Mouse (Mus musculus) embryonic facial prominence, embryonic 12.5 days (tissue): Measurements from ENCODE around the gene Olfr1507. TPM values are rescaled to one million over a fixed set of nuclear protein-coding genes. Genes with fewer than 3 reads are reported as not detected.

Experiments
- ATAC-seq: fragments of 200-750 bp; cut with Nextera tagmentation; 2 replicates; pipeline ENCODE4 v1.8.0; 2017; ENCODE audit not compliant: insufficient number of reproducible peaks, insufficient read depth, low FRiP score, low TSS enrichment
- H3K27ac ChIP-seq: fragments of 300-500 bp; sonication (generic); 2 replicates; pipeline ENCODE4 v1.5.1; 2016; ENCODE audit warnings: mild to moderate bottlenecking
- H3K27me3 ChIP-seq: fragments of 300-500 bp; sonication (generic); 2 replicates; pipeline ENCODE4 v1.6.1; 2016; ENCODE audit warnings: mild to moderate bottlenecking, moderate library complexity
- H3K36me3 ChIP-seq: fragments of 300-500 bp; sonication (generic); 2 replicates; pipeline ENCODE4 v1.6.1; 2016; ENCODE audit warnings: mild to moderate bottlenecking
- H3K4me1 ChIP-seq: fragments of 300-500 bp; sonication (generic); 2 replicates; pipeline ENCODE4 v1.6.1; 2016
- H3K4me2 ChIP-seq: fragments of 300-500 bp; sonication (generic); replicated peaks from 2 replicates; pipeline ENCODE4 v1.6.1; 2016; ENCODE audit warnings: mild to moderate bottlenecking, moderate library complexity
- H3K4me3 ChIP-seq: fragments of 300-500 bp; sonication (generic); 2 replicates; pipeline ENCODE4 v1.5.1; 2016; ENCODE audit warnings: mild to moderate bottlenecking
- H3K9ac ChIP-seq: fragments of 300-500 bp; sonication (generic); 2 replicates; pipeline ENCODE4 v1.6.1; 2016; ENCODE audit warnings: mild to moderate bottlenecking, moderate library complexity
- H3K9me3 ChIP-seq: fragments of 300-500 bp; sonication (generic); 2 replicates; pipeline ENCODE4 v1.6.1; 2016; ENCODE audit warnings: mild to moderate bottlenecking, moderate library complexity
- WGBS: fragments of 180-500 bp; shearing (Covaris S2); methylation state at CpG from one replicate; pipeline ENCODE4 v1.1.7; 2016; 5-methylcytosine and 5-hydroxymethylcytosine counted together
- polyA plus RNA-seq: library from polyadenylated mRNA; unstranded; fragments of >200 nt; fragmentation: Nextera tagmentation; extraction: Ambion mirVana; gene quantifications from 2 replicates; pipeline ENCODE4 v1.2.1, GENCODE M21; 2016

Olfr1507 gene
- polyA plus RNA-seq = not detected in 2 replicates

GRCm38 (mm10) chr14:52495516-52495915, at the start of gene Olfr1507:
Gene Olfr1507 (minus strand): TSS chr14:52495749.
- 76% methylated on average over 4 of the region's 4 CpGs for WGBS
- no peaks in the 10 kb centered on the region for H3K9me3 ChIP-seq
- no peak for ATAC-seq
- no peak within 1 kb of the TSS for H3K27ac ChIP-seq
- H3K4me3 ChIP-seq = no peak within 1 kb of the TSS
- H3K4me1 ChIP-seq = no peaks in the 10 kb centered on the region
- no peak within 1 kb of the TSS for H3K9ac ChIP-seq
- H3K27me3 ChIP-seq = no peaks in the 10 kb centered on the region
- H3K4me2 ChIP-seq = no peak within 1 kb of the TSS
- no peaks in the 10 kb centered on the region for H3K36me3 ChIP-seq

DNA sequence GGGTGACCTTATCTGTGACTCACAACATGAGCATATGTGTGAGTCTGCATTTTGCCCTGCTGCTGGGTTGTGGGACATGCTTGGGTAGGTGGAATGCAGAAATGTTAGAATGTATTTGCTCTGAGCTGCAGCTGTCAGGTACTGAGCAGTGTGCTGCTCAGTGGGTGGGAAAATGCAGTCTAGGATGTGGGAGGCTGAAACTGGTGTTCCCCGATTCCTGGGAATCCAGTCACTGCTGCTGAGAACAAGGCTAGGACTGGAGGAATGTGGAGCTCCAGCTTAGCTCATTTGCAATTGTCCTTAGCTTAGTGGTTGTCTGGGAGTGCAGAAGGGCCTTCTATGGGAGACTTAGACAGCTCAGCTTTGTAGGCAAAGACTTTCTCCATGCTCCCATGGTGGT, 37.8 kb upstream of the Olfr1507 start:
- no peak for ATAC-seq
- H3K4me1 ChIP-seq = no peaks in the 10 kb centered on the region
- H3K9ac ChIP-seq = no peak overlapping the region
- no peaks in the 10 kb centered on the region for H3K27me3 ChIP-seq
- H3K9me3 ChIP-seq = no peaks in the 10 kb centered on the region
- no peak overlapping the region for H3K4me3 ChIP-seq
- no peak overlapping the region for H3K4me2 ChIP-seq
- WGBS = 87% methylated on average over 1 of the region's 1 CpGs
- no peaks in the 10 kb centered on the region for H3K36me3 ChIP-seq
- H3K27ac ChIP-seq = no peak overlapping the region

- no peak overlapping the region for H3K27ac ChIP-seq
- no peaks in the 10 kb centered on the region for H3K4me1 ChIP-seq
- no peak for ATAC-seq
- WGBS = 94% methylated on average over 1 of the region's 1 CpGs
- H3K9me3 ChIP-seq = no peaks in the 10 kb centered on the region
- no peak overlapping the region for H3K9ac ChIP-seq
- H3K4me3 ChIP-seq = no peak overlapping the region
- no peaks in the 10 kb centered on the region for H3K27me3 ChIP-seq
- H3K4me2 ChIP-seq = no peak overlapping the region
- no peaks in the 10 kb centered on the region for H3K36me3 ChIP-seq
Measured at GRCm38 (mm10) chr14:52524952-52525351, 29.4 kb upstream of the Olfr1507 start.

- Histone ChIP-seq H3K9me3 (no peaks in the 10 kb centered on the region), H3K27ac (no peak within 1 kb of the TSS), H3K4me1 (no peaks in the 10 kb centered on the region), H3K9ac (no peak within 1 kb of the TSS), H3K27me3 (no peaks in the 10 kb centered on the region), H3K4me2 (no peak within 1 kb of the TSS), H3K36me3 (no peaks in the 10 kb centered on the region), H3K4me3 (no peak within 1 kb of the TSS)
- ATAC-seq = no peak
- WGBS = 74% methylated on average over 2 of the region's 2 CpGs
Measured at GRCm38 (mm10) chr14:52467395-52467794, 28.2 kb downstream of the Olfr1507 start, which contains the start of gene Olfr1508. Gene Olfr1508 (minus strand): TSS chr14:52467495.

DNA sequence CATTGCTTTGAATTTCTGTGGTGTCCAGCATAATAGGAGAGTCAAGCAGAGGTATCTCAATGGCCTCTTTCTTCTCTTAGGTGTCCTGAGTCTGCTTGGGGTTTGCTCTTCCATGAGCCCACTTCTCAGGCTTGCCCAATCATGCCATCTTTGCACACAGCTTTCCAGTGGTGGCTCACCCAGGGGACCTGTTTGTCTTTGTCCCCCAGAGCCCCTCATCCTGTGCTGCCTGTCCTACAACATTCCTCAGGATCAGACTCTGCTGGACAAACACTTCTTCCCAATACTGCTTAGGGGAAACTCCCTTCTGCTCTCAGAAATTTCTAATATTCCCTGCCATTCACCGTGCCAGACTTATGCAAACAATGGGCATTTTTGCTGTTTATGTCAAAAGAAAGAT, 29.8 kb downstream of the Olfr1507 start:
- no peak overlapping the region for H3K9ac ChIP-seq
- no peaks in the 10 kb centered on the region for H3K27me3 ChIP-seq
- no peak overlapping the region for H3K27ac ChIP-seq
- H3K4me3 ChIP-seq = no peak overlapping the region
- H3K36me3 ChIP-seq = no peaks in the 10 kb centered on the region
- H3K4me1 ChIP-seq = no peaks in the 10 kb centered on the region
- no peak for ATAC-seq
- H3K9me3 ChIP-seq = no peaks in the 10 kb centered on the region
- 74% methylated on average over 1 of the region's 1 CpGs for WGBS
- no peak overlapping the region for H3K4me2 ChIP-seq

DNA sequence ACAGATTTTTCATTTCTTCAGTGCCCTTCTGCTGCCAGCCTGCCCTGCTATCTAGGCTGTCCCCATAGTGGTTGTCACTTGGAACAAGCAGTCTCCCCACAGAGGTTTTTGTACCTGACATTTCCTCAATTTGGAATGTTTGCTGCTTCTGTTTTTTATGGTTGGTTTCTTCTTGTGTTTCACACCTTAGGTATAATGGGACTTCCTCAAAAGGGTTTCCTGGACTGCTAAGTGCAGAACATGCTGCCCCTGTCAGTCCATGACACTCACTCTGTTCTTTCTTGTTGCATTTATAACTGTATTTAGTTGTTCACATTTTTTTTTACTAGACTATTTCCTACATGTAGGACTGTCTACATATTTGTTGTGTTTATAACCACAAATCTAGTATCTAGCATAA, 33.6 kb downstream of the Olfr1507 start:
- H3K4me3 ChIP-seq = no peak overlapping the region
- H3K4me1 ChIP-seq = no peaks in the 10 kb centered on the region
- H3K4me2 ChIP-seq = no peak overlapping the region
- H3K36me3 ChIP-seq = no peaks in the 10 kb centered on the region
- no peak for ATAC-seq
- H3K27me3 ChIP-seq = no peaks in the 10 kb centered on the region
- H3K27ac ChIP-seq = no peak overlapping the region
- H3K9ac ChIP-seq = no peak overlapping the region
- no peaks in the 10 kb centered on the region for H3K9me3 ChIP-seq

GRCm38 (mm10) chr14:52451138-52451537, 44.4 kb downstream of the Olfr1507 start:
- no peaks in the 10 kb centered on the region for H3K27me3 ChIP-seq
- no peak for ATAC-seq
- no peak overlapping the region for H3K9ac ChIP-seq
- H3K4me3 ChIP-seq = no peak overlapping the region
- H3K4me1 ChIP-seq = no peaks in the 10 kb centered on the region
- no peak overlapping the region for H3K27ac ChIP-seq
- no peak overlapping the region for H3K4me2 ChIP-seq
- WGBS = 86% methylated on average over 8 of the region's 8 CpGs
- H3K9me3 ChIP-seq = no peaks in the 10 kb centered on the region
- H3K36me3 ChIP-seq = no peaks in the 10 kb centered on the region

GRCm38 (mm10) chr14:52442690-52443089, 52.9 kb downstream of the Olfr1507 start, which contains the start of gene Olfr1509:
Gene Olfr1509 (plus strand): TSS chr14:52442990.
- H3K27ac ChIP-seq = no peak within 1 kb of the TSS
- no peaks in the 10 kb centered on the region for H3K9me3 ChIP-seq
- H3K36me3 ChIP-seq = no peaks in the 10 kb centered on the region
- no peaks in the 10 kb centered on the region for H3K27me3 ChIP-seq
- H3K4me3 ChIP-seq = no peak within 1 kb of the TSS
- no peaks in the 10 kb centered on the region for H3K4me1 ChIP-seq
- no peak within 1 kb of the TSS for H3K9ac ChIP-seq
- no peak for ATAC-seq
- no peak within 1 kb of the TSS for H3K4me2 ChIP-seq

Other genes starting within 250 kb of the Olfr1507 start
- gene Chd8, start 238.0 kb downstream of the Olfr1507 start, polyA plus RNA-seq = 56.5 and 56.7 TPM in 2 replicates
- 47.4 and 50.2 TPM in 2 replicates for gene Tox4, start 216.6 kb downstream of the Olfr1507 start, polyA plus RNA-seq
- 26.4 and 27.4 TPM in 2 replicates for gene Rab2b, start 216.2 kb downstream of the Olfr1507 start, polyA plus RNA-seq
- 51.9 and 59.9 TPM in 2 replicates for gene Mettl3, start 190.6 kb downstream of the Olfr1507 start, polyA plus RNA-seq
- 41.4 and 42.1 TPM in 2 replicates for gene Sall2, start 167.0 kb downstream of the Olfr1507 start, polyA plus RNA-seq
- gene Olfr1513, start 139.3 kb downstream of the Olfr1507 start, polyA plus RNA-seq = not detected in 2 replicates
- not detected in 2 replicates for gene Olfr1512, start 116.6 kb downstream of the Olfr1507 start, polyA plus RNA-seq
- 0.10 TPM in 1 of 2 replicates, not detected in the other for gene Olfr1511, start 98.4 kb downstream of the Olfr1507 start, polyA plus RNA-seq
- gene Olfr1510, start 81.4 kb downstream of the Olfr1507 start, polyA plus RNA-seq = not detected in 2 replicates
- gene Olfr1509, start 52.8 kb downstream of the Olfr1507 start, polyA plus RNA-seq = not detected in 2 replicates
- not detected in 2 replicates for gene Olfr1508, start 28.3 kb downstream of the Olfr1507 start, polyA plus RNA-seq